Mouse (Mus musculus): ENCODE data around the gene Plekhg1. TPM values are rescaled to one million over a fixed set of nuclear protein-coding genes. Genes with fewer than 3 reads are reported as not detected.

Gene Plekhg1
- total and polyA plus RNA-seq, 3 experiments: 0.60 to 0.97 (median 0.68) TPM

DNA sequence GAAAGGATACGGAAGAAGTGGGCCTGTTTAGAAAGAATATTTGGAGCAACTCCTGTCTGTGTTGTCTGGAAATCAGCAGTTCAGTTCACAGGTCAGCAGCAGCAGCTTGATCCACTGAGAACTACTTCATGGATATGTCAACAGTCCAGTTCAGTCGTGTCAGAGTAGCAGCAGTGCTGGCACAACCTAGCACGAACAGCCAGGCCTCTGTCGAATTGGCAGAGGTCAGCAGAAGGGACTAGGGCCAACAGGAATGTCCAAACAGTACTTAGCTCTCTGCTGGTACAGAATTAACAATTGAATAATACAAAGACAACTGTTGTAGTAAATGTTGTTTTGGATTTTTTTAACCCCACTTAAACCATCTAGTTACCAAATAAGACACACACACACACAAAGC lies 33.9 kb upstream of the Plekhg1 start:
- H3K4me3 ChIP-seq (replicated peaks in 1 of 3; ENCODE audit: low read depth in 2 of 3, low read length in 2 of 3, poor library complexity in 1 of 3): no peak overlapping the region
- dilution Hi-C loops (cut with MboI; ENCODE audit: extremely low pct_ligation_motif_present, extremely low pct_unique_long_range_greater_than_20kb, low sequenced_read_pairs) (no loop called here), in situ Hi-C loops (cut with MboI; ENCODE audit: low pct_ligation_motif_present, low pct_unique_long_range_greater_than_20kb, low sequenced_read_pairs) (no loop called here)
- DNase-seq (ENCODE audit: extremely low read depth): no peak
- no peak overlapping the region for H3K27ac ChIP-seq (ENCODE audit: insufficient read depth, low read depth)
- no peaks in the 10 kb centered on the region for H3K27me3 ChIP-seq (replicated peaks)
- no peaks in the 10 kb centered on the region for H3K9me3 ChIP-seq (replicated peaks; ENCODE audit: low read length)
- no peak overlapping the region for H3K9ac ChIP-seq (ENCODE audit: insufficient read depth, low read depth)
- TF ChIP-seq POLR2A (IDR thresholded peaks at IDR 0.05; ENCODE audit: low read depth, low read length) (no peak), RAD21 (IDR thresholded peaks at IDR 0.05; ENCODE audit: low read depth, low read length) (no peak), PAX5 (IDR thresholded peaks at IDR 0.05; ENCODE audit: low read length) (no peak)
- H3K4me2 ChIP-seq (ENCODE audit: insufficient read depth, low read depth, poor library complexity, severe bottlenecking): no peak overlapping the region
- H3K36me3 ChIP-seq (replicated peaks in 1 of 2; ENCODE audit: control insufficient read depth in 1 of 2, insufficient read depth in 1 of 2, low read length in 1 of 2): no peaks in the 10 kb centered on the region
- H3K79me2 ChIP-seq (replicated peaks; ENCODE audit: control insufficient read depth, extremely low read depth, insufficient read depth, poor library complexity, severe bottlenecking): no peaks in the 10 kb centered on the region
- H3K4me1 ChIP-seq (ENCODE audit: control insufficient read depth in 1 of 2, insufficient read depth in 2 of 2): peaks cover 0 to 4% of the 10 kb centered on the region in 2 experiments; a peak in 1 of 4 replicates

DNA sequence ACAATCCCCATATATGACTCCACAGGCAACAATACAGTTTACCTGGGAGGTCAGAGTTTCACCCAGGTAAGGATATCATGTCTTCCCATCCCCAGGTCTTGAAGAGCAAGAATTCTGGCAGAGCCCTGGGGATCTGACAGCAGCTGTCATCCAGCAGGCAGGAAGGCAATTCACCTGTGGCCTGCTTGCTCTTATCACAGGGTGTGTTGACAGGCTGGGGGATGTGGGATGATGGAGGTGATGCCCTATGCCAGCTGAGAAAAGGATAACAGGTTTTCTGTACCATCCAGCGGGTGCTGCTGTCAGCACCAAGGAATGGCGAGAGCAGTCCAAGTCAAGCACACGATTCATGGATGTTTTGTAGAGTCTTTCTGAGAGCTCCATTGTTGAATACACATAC lies 30.1 kb upstream of the Plekhg1 start:
- DNase-seq (ENCODE audit: extremely low read depth): no peak
- Histone ChIP-seq H3K27ac (ENCODE audit: insufficient read depth, low read depth) (no peak overlapping the region), H3K9ac (ENCODE audit: insufficient read depth, low read depth) (no peak overlapping the region), H3K79me2 (replicated peaks; ENCODE audit: control insufficient read depth, extremely low read depth, insufficient read depth, poor library complexity, severe bottlenecking) (no peaks in the 10 kb centered on the region), H3K27me3 (replicated peaks) (no peaks in the 10 kb centered on the region), H3K9me3 (replicated peaks; ENCODE audit: low read length) (no peaks in the 10 kb centered on the region), H3K36me3 (replicated peaks in 1 of 2; ENCODE audit: control insufficient read depth in 1 of 2, insufficient read depth in 1 of 2, low read length in 1 of 2) (no peaks in the 10 kb centered on the region), H3K4me1 (ENCODE audit: control insufficient read depth in 1 of 2, insufficient read depth in 2 of 2) (peaks cover 0 to 4% of the 10 kb centered on the region in 2 experiments; a peak in 1 of 4 replicates), H3K4me3 (replicated peaks in 1 of 3; ENCODE audit: low read depth in 2 of 3, low read length in 2 of 3, poor library complexity in 1 of 3) (no peak overlapping the region), H3K4me2 (ENCODE audit: insufficient read depth, low read depth, poor library complexity, severe bottlenecking) (no peak overlapping the region)
- TF ChIP-seq ZNF384 (IDR thresholded peaks at IDR 0.05; ENCODE audit: low read depth, low read length) (no peak), UBTF (IDR thresholded peaks at IDR 0.05; ENCODE audit: low read depth, low read length) (no peak), RCOR1 (conservative IDR thresholded peaks at IDR 0.05; ENCODE audit: low read depth, low read length) (no peak), MAZ (IDR thresholded peaks at IDR 0.05; ENCODE audit: low read depth, low read length) (no peak), CHD1 (IDR thresholded peaks at IDR 0.05; ENCODE audit: low read depth, low read length) (no peak), POLR2A (IDR thresholded peaks at IDR 0.05; ENCODE audit: low read depth, low read length) (no peak), BHLHE40 (IDR thresholded peaks at IDR 0.05; ENCODE audit: low read depth, low read length) (no peak), JUND (conservative IDR thresholded peaks at IDR 0.05; ENCODE audit: low read depth, low read length) (no peak), PAX5 (IDR thresholded peaks at IDR 0.05; ENCODE audit: low read length) (no peak), TBP (conservative IDR thresholded peaks at IDR 0.05; ENCODE audit: low read depth, low read length) (no peak)
- dilution Hi-C loops (cut with MboI; ENCODE audit: extremely low pct_ligation_motif_present, extremely low pct_unique_long_range_greater_than_20kb, low sequenced_read_pairs) (no loop called here), in situ Hi-C loops (cut with MboI; ENCODE audit: low pct_ligation_motif_present, low pct_unique_long_range_greater_than_20kb, low sequenced_read_pairs) (no loop called here)

DNA sequence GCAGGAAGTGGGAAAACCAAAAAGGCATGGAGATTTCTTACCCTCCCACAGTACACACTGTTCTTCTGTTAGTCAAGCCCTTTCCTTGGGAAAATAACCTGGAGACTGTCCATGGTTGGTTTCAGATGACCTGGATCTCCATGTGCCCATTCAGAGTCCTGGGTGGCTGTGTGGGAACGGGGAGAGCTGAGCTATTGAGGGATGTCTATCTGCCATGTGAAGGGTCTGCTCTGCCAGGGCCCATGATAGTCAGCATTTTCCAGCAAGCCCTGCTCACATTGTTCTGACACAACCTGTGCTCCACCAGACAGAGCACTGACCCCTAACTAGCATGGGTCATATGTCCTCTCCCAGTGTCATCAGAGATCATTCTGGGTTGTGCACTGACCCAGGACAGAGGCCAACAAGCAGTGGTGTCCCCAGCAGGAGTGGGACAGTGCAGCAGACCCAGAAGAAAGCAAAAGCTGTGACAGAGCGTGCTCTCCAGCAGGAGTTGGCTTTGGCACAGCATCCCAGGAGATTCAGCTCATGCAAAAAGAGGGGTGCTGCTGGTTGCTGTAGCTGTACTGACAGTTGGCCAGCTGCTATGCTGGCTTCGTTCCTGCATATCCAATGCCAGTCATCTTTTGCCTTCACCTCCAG lies 24.7 kb upstream of the Plekhg1 start:
- no peak for DNase-seq (ENCODE audit: extremely low read depth)
- H3K4me3 ChIP-seq (replicated peaks in 1 of 3; ENCODE audit: low read depth in 2 of 3, low read length in 2 of 3, poor library complexity in 1 of 3): no peak overlapping the region
- no peaks in the 10 kb centered on the region for H3K79me2 ChIP-seq (replicated peaks; ENCODE audit: control insufficient read depth, extremely low read depth, insufficient read depth, poor library complexity, severe bottlenecking)
- no peaks in the 10 kb centered on the region for H3K36me3 ChIP-seq (replicated peaks in 1 of 2; ENCODE audit: control insufficient read depth in 1 of 2, insufficient read depth in 1 of 2, low read length in 1 of 2)
- in situ Hi-C loops (cut with MboI; ENCODE audit: low pct_ligation_motif_present, low pct_unique_long_range_greater_than_20kb, low sequenced_read_pairs): no loop called here
- H3K4me2 ChIP-seq (ENCODE audit: insufficient read depth, low read depth, poor library complexity, severe bottlenecking): no peak overlapping the region
- H3K27me3 ChIP-seq (replicated peaks): no peaks in the 10 kb centered on the region
- no peaks in the 10 kb centered on the region for H3K4me1 ChIP-seq (ENCODE audit: control insufficient read depth in 1 of 2, insufficient read depth in 2 of 2)
- H3K9me3 ChIP-seq (replicated peaks; ENCODE audit: low read length): no peaks in the 10 kb centered on the region
- no peak for TF ChIP-seq MEF2A (IDR thresholded peaks at IDR 0.05; ENCODE audit: borderline replicate concordance, low read depth, low read length)
- TF ChIP-seq BHLHE40 (IDR thresholded peaks at IDR 0.05; ENCODE audit: low read depth, low read length): no peak
- TF ChIP-seq CTCF (conservative IDR thresholded peaks at IDR 0.05 in 1 of 2, IDR thresholded peaks at IDR 0.05 in 1 of 2; ENCODE audit: low read depth in 2 of 2, low read length in 2 of 2): no peak
- no peak for TF ChIP-seq NRF1 (IDR thresholded peaks at IDR 0.05; ENCODE audit: low read depth, low read length)
- no peak for TF ChIP-seq SIN3A (IDR thresholded peaks at IDR 0.05; ENCODE audit: low read length)
- TF ChIP-seq NELFE (IDR thresholded peaks at IDR 0.05; ENCODE audit: low read depth, low read length): no peak
- TF ChIP-seq E2F4 (IDR thresholded peaks at IDR 0.05; ENCODE audit: insufficient replicate concordance, low read depth, low read length): no peak
- no peak for TF ChIP-seq TBP (conservative IDR thresholded peaks at IDR 0.05; ENCODE audit: low read depth, low read length)
- no peak for TF ChIP-seq JUND (conservative IDR thresholded peaks at IDR 0.05; ENCODE audit: low read depth, low read length)
- TF ChIP-seq USF1 (IDR thresholded peaks at IDR 0.05; ENCODE audit: low read depth, low read length): no peak
- TF ChIP-seq SMC3 (IDR thresholded peaks at IDR 0.05; ENCODE audit: low read depth, low read length): no peak
- no peak for TF ChIP-seq UBTF (IDR thresholded peaks at IDR 0.05; ENCODE audit: low read depth, low read length)
- no peak for TF ChIP-seq IRF4 (IDR thresholded peaks at IDR 0.05; ENCODE audit: low read depth, low read length)
- no peak for TF ChIP-seq KAT2A (IDR thresholded peaks at IDR 0.05; ENCODE audit: insufficient replicate concordance, low read length)
- TF ChIP-seq MXI1 (IDR thresholded peaks at IDR 0.05; ENCODE audit: low read depth, low read length): no peak
- TF ChIP-seq MAX (IDR thresholded peaks at IDR 0.05; ENCODE audit: low read length): no peak
- no peak for TF ChIP-seq PAX5 (IDR thresholded peaks at IDR 0.05; ENCODE audit: low read length)
- dilution Hi-C loops (cut with MboI; ENCODE audit: extremely low pct_ligation_motif_present, extremely low pct_unique_long_range_greater_than_20kb, low sequenced_read_pairs): no loop called here
- no peak overlapping the region for H3K9ac ChIP-seq (ENCODE audit: insufficient read depth, low read depth)
- H3K27ac ChIP-seq (ENCODE audit: insufficient read depth, low read depth): no peak overlapping the region
